Mouse (Mus musculus) thymus, postnatal 36 days (tissue): ENCODE measurements around the gene Usp3.

Source experiments
- DNase-seq, 2 experiments: peaks; one replicate each; pipeline ENCODE4 v3.0.0; 2022; ENCODE audit warnings: mixed read lengths in 2 of 2

Usp3 gene

DNA sequence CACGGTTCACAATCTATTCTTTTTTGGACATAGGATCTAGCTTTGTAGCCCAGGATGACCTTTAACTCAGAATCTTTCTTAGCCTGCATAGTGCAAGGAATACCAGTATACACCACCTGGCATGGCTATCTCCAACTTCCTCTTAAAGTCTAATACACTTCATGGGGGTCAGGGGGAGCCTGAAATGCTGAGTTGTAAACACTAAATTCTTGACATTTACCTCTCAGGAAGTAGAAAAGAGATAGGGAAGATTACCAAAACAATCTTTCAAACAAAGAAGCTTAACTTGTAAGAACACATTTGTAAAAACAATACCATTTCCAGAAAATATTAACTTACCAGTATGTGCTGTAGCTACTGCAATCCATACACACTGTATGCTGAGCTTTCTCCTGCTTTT is 30.7 kb downstream of the Usp3 start:
- DNase-seq, result no peak

- no peak for DNase-seq
Observed at GRCm38 (mm10) chr9:66561496-66561895, 31.4 kb downstream of the Usp3 start.

- DNase-seq, result peak in 1 of 2 experiments; percentile 30
Observed at GRCm38 (mm10) chr9:66560728-66561127, 32.2 kb downstream of the Usp3 start.

- peak; percentile 42 to 68 for DNase-seq
Observed at GRCm38 (mm10) chr9:66560295-66560694, 32.6 kb downstream of the Usp3 start.

DNA sequence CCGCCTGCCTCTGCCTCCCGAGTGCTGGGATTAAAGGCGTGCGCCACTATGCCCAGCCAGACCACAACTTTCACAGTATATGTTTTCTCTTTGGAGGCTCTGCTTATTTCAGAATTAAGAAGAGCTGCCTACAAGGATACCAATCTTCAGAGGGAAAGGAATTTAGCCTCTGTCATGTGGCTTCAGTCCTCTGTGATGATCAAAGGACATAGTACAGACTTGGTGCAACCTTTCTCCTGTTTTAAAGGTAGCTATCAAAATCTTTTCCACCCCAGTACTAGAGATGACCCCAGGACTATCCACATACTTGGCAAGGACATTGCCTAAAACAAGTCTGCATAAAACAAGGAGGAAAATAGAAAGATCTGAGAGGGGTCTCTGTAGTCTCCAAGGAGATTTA is 34.0 kb downstream of the Usp3 start:
- DNase-seq, result no peak

DNA sequence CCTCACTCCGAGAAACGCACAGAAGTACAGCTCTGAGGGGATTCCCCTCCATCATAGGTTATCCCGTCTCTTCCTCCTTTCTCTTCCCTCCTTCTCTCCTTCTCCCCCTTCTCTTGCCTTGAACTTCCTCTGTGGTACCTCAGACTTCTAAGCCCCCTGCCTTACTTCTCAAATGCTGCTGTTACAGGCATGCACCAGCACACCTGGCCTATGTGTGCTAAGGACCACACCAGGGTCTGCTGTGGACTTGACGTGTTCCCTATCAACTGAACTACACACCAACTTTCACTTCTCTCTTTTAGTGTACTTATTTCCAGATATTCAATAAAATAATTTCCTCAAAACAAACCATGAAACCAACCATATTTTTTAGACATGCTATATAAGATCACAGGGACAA is 50.2 kb downstream of the Usp3 start:
- DNase-seq, result no peak

DNA sequence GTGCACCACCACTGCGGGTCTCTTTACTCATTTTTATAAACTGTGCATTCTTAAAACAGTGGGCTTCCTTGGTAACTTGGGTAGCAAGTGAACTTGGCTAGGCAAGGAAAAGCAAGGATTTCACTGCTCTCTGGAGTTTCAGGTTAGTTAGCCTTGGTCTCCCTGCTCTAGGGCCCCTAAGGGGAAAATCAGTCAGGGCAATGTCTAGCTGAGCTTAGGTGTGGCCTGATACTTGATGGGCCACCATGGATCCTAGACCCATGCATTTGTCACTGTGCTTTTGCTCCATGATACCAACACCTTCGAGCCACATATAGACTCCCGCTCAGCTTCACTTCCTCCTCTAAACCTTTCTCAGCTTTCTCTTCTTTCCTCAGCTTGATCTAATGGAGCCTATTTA is 71.3 kb downstream of the Usp3 start:
- no peak for DNase-seq

DNA sequence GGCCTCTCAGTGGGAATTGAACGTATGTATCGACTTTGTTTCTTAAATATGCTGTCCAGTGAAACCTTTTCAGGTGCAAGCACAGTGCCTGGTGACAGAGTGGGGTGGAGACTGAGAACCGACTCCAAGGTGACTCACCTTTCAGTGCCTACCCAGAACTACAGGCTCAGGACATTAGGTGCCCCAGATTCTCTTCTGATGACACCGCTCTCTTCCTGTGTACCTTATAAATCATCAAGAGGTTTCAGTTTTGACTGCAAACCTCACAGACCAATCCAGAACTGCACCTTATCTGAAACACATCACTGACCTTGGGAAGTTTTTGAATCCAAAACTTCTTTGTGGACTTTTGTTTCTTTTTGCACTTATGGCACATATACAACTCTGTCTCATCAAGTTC is 72.6 kb downstream of the Usp3 start:
- DNase-seq, result no peak

DNA sequence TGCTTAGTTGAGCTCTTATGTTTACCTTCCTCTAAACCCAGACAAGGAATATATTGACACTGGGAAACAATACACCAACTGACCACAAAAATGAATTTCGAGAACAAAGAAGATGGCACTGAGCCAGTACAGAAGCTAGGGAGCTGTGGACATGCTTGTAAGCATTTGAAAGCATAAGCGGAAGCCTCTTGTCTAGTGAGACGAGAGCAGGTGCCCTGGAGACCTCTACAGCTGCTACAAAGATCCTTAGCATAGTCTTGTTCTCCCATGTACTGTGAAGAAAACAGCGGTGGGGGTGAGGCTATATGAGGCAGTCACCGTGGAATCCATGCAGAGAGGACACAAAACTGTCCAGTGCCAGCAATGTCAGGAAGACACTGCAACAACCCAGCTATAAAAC is 74.0 kb downstream of the Usp3 start:
- no peak for DNase-seq

GRCm38 (mm10) chr9:66518251-66518650 is 74.7 kb downstream of the Usp3 start:
- DNase-seq, result no peak

- DNase-seq, result no peak
Observed at GRCm38 (mm10) chr9:66517746-66518145, 75.2 kb downstream of the Usp3 start.

DNA sequence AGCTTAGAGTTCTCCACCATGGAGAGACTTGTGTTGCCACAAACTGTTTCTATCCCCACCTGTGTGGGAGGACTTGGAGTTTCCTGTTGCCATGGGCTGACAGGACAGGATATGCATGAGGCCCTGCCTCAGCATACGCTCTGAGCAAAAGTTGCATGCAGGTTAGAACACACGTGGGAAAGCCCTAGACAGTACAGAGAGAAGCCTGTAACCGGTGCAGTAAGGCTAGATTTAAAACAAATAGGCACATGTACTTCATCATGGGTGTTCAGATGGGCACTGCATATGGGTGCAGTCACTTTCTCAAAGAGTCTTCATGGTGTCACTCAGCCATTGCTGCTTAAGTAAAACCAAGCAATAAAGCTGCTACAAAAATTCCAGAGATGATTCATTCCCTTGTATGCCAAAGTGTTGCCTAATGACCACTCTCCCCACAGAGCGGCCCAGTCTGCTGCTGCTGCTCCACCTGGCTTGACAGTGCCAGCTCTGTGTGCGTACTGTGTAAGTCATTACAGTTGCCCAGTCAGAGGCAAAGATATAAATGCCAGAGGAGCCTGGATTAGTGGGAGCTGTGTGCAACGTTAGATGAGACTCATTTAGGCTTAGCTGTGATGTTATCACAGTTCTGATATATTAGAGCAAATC is 76.5 kb downstream of the Usp3 start:
- DNase-seq, result no peak

DNA sequence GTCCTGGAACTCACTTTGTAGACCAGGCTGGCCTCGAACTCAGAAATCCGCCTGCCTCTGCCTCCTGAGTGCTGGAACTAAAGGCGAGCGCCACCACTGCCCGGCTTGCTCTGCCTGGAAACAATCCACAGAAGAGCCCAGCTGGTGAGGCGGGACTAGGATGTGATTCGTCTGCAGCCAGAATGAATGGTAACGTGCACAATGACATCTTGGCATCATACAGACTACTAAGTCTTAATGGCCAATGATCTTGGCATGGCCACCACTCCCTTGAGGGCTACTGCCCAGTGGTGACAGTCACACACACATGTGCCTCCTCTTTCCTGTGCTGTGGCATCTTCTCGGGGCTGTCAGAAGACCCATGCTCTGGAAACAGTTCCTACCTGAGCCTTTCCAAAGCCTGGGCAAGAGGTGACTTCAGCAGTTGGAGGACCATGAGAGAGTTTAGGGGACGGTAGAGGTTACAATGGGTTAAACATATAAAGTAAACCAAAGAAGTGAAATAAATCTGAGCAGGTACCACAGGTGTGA is 77.2 kb downstream of the Usp3 start:
- DNase-seq, result no peak

DNA sequence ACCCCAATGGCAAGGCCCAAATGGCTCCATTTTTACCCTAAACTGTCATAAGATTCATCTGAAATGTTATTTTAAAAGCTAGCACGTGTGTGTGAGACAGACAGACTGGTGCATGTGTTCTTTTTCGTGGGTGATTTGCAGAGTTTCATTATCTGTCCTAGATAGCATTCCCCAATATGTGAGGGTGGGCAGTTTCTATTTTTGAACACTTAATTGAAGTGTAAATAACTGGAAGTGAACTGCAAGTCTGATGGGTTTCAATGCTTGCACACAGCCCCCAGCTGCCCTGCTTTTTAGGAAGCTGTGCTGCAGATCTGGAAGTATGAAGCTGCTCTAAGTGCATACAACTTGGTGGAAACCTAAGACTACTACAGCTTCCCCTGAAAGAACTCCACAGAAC is 77.8 kb downstream of the Usp3 start:
- no peak for DNase-seq

DNA sequence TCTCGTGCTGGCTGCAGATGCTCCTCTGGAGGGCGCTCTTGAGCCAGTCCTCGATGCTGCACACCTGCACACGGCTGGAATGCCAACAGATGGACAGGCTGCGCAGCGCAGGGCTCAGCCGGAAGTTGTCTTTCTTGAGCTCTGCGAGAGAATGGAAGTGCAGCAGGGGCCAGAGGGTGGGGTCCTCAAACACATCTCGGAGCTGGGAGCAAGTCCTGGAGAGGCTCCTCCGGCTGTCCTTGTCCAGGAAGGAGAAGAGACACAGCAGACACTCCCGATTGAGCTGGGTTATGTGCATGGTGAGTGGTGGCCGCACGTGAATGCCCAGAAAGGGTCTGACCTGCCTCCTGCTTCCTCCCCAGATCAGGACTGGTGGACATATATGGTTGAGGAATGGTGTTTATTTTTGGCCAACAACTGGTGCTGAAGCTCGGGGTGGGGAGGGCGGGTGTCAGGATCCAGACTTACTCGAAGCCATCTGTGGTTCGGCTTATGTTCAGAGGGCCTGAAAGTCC is 78.6 kb downstream of the Usp3 start, which contains the start of gene Fbxl22:
TSS of gene Fbxl22 (minus strand) at position 338 of the 515 bp plus-strand sequence.
- peak; percentile 46 to 66 for DNase-seq

DNA sequence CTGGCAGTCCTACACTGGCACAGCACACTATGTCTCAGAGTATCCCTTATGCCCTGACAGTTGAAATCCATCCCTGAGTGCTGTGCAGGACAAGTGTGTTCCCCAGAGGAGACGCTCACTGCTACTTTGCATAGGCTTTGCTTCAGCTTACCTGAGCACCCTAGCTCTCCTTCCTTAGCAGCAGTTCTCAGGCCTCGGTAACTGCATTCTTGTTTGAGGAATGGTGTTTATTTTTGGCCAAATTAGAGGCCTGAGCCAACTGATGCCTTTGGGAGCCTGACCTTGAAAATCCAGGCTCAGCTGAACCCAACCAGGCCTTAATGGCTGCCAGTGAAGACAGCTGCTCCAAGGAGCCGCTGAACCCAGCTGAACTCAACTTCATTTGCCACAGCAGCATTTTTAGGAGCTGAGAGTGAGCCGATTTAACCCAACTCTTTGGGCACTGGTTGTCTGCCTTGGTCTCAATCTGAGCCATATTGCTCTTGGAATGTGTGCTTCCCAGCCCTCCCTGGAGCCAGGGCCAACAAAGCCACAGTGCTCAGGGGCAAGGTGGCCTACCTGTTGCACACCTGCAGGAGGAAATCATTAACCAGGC is 79.2 kb downstream of the Usp3 start:
- DNase-seq, result no peak

- peak; percentile 38 to 59 for DNase-seq
Observed at GRCm38 (mm10) chr9:66513150-66513549, 79.8 kb downstream of the Usp3 start.

- DNase-seq, result peak; percentile 84 to 91
Observed at GRCm38 (mm10) chr9:66512351-66512671, 80.6 kb downstream of the Usp3 start.

DNA sequence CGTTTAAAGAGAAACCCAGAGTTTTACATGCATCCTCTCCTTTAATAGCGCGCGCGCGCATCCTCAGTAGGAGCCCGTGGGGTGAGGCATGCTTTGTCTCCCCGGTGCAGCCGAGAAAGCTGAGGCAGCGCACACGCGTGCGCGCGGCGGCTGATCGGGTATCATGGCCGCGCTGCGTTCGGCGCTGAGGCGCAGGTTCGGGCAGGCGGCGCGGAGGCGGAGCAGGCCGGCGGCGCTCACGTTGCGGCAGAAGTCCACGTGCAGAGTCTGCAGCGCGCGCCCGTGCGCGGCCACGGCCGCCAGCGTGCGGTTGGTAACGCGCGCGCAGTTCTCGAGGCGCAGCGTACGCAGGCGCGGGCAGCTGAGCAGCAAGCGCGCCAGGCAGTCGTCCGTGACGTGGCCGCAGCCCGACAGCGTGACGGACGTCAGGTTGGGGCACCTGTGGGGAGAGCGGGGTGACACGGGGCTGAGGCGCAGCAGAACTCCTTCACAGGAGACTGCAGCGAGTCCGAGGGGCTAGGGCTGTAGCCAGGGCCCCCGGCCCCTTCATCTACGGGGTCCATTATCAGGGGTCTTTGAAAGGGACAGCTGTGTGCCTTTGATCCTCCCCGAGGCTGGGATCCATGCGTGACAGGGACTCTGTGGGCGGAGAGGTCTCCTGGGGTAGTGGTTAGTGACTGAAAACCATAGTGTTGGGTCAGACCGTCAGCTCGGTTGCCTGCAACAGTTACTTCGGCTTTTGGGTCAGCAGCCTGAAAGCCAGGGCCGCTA is 81.2 kb downstream of the Usp3 start:
- DNase-seq, result peak; percentile 91 to 96

- peak in 1 of 2 experiments; percentile 48 for DNase-seq
Observed at GRCm38 (mm10) chr9:66510944-66511343, 82.0 kb downstream of the Usp3 start.

DNA sequence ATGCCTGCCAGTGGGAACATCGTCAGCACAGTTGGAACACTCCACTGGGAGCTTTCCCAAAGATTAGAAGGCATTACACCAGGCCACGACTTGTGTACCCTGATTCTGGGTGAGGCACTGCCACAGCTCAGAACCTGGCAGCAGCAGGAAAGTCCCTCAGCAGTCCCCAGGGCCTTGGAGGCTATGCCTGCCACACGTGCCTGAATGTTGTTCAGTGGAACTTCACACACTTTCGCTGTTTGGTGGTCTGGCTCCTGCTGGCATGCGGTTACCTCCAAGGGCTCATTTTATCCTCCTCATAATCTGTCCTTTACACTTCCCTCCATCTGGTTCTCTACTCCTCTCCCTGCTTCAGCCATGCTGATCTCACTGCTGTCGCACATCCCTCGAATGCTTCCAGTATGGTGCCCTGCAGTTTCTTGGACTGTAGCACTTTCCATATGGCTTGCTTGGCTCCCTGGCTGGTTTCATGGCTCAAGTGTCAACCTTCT is 82.5 kb downstream of the Usp3 start:
- DNase-seq, result no peak

DNA sequence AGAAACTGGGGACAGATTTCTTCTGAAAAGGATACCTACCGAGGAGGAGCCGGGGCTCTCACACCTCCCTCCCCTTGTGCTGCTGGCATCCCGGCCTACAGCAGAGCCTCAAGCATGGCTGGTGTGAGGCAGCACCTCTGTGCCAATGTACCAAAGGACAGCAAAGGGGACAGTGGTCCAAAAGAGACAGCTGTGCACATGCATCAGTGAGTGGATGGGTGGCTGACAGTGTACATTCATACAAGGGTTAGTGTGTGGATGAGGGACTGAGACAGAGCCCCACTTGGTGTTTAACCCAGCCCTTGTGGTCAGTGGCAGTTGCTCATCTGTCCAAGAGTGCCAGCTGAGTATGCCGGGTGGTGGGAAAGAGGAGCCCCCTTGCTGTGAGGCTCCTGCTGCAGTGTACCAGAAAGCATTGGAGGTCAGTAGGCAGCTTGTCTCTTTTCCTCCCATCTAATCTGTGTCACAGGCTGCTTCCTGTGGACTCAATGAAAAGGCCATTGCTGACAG is 84.0 kb downstream of the Usp3 start:
- no peak for DNase-seq

- no peak for DNase-seq
Observed at GRCm38 (mm10) chr9:66507684-66508083, 85.3 kb downstream of the Usp3 start.
